Mouse (Mus musculus): ENCODE measurements around the gene Slc29a2. TPM values are rescaled to one million over a fixed set of nuclear protein-coding genes. Genes with fewer than 3 reads are reported as not detected.

The Slc29a2 gene
- polyA plus RNA-seq, 1 experiment from 2014 or later, result 5.4 TPM

DNA sequence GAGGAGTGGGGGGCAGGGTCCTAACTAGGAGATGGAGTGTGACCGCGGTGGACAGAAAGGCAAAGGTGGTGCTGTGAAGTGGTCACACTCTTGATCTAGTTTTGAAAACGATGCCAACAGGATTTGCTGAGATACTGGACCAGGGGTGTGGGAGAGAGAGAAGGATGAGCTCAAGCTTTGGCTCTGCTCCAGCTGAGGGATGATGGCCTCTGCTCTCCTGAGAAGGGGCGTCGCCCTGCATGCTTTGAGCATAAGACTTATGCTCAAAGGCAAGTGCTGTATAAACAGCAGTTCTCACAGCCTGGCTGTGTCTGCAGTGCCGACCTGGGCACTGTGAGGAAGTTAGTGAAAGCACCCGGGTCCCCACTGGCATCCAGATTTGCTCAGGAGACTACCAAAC lies 41.4 kb downstream of the Slc29a2 start:
- H3K27ac ChIP-seq (ENCODE audit: low read length), result peak overlapping the region; percentile 24; the same call in 1 of the 2 replicates

DNA sequence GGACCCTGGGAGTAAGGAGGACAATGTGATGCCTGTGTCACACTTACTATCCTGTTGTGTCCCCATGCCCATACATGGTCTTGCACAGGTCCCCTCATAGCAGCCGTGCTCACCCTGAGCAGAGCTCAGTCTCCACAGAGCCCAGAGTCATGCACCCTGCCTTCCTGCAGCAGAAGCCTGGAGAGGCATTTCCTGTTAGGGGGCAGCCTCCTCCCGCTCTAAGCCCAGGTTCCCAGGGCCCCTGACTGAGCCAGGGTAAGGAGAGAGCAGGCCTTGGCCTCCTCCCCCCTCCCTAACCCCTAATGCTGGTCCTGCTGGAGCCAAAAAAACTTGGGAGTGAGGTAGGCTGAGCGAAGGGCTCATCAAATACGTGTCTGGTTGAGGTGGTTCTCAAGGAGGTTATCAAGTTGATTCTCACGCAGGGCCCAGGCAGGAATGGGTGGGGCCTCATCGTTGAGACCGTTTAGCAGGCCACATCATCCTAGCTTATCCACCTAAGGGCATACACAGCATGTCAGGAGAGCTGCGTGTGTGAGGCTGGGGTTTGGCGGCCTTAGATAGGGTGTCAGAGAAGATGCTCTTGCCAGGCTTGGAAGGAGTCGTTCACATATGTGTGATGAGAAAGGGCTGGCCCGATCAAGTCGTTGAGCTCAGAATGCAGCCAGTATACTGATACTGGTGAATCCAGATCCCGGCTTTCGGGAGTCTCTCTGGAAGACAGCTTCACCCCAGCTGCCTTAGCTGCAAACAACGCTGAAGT lies 43.6 kb downstream of the Slc29a2 start:
- peak; percentile 12 for ATAC-seq
- Histone ChIP-seq H3K27ac (ENCODE audit: low read length) (peak overlapping the region; percentile 95), H3K4me3 (ENCODE audit: low read length) (peak overlapping the region; percentile 63), H3K9ac (ENCODE audit: low read depth, low read length) (peak overlapping the region; percentile 81), H3K36me3 (ENCODE audit: control insufficient read depth, insufficient read depth, low read length) (no peaks in the 10 kb centered on the region), H3K27me3 (replicated peaks; ENCODE audit: control insufficient read depth, insufficient read depth, low read length) (peaks cover 26% of the 10 kb centered on the region; the same call in 1 of the 2 replicates), H3K9me3 (ENCODE audit: control insufficient read depth, low read length) (no peaks in the 10 kb centered on the region), H3K4me1 (ENCODE audit: control insufficient read depth, insufficient read depth, low read length) (peaks cover 55% of the 10 kb centered on the region), H3K4me2 (ENCODE audit: low read depth, low read length) (peak overlapping the region; percentile 67)
- 9% methylated on average over 15 of the region's 15 CpGs for WGBS

More for the DNA sequence above, 41.4 kb downstream of the Slc29a2 start:
- 42% methylated on average over 7 of the region's 7 CpGs for WGBS
- Histone ChIP-seq H3K4me3 (ENCODE audit: low read length) (no peak overlapping the region), H3K9me3 (ENCODE audit: control insufficient read depth, low read length) (no peaks in the 10 kb centered on the region), H3K4me1 (ENCODE audit: control insufficient read depth, insufficient read depth, low read length) (peaks cover 55% of the 10 kb centered on the region), H3K9ac (ENCODE audit: low read depth, low read length) (no peak overlapping the region), H3K36me3 (ENCODE audit: control insufficient read depth, insufficient read depth, low read length) (no peaks in the 10 kb centered on the region), H3K27me3 (replicated peaks; ENCODE audit: control insufficient read depth, insufficient read depth, low read length) (peaks cover 25% of the 10 kb centered on the region; the same call in 1 of the 2 replicates), H3K4me2 (ENCODE audit: low read depth, low read length) (no peak overlapping the region)
- ATAC-seq, result no peak

DNA sequence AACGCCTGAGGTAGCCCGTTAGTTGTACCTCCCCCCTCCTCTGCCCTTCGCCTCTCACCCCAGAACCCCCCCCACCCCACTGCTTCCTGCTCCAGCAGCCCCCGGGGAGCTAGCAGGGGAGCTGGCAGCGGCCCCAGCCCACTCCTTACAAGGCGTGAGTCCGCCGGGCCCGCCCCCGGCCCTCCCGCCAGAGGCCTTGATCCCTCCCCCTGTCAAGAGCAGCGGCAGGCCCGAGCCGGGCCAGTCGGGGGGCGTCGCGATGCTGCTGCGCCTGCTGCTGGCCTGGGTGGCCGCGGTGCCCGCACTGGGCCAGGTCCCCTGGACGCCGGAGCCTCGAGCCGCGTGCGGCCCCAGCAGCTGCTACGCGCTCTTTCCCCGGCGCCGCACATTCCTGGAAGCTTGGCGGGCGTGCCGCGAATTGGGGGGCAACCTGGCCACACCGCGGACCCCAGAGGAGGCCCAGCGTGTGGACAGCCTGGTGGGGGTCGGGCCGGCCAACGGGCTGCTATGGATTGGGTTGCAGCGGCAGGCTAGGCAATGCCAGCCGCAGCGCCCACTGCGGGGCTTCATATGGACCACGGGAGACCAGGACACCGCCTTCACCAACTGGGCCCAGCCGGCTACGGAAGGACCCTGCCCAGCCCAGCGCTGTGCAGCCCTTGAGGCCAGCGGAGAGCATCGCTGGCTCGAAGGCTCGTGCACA lies 44.4 kb downstream of the Slc29a2 start, which contains the start of gene Cd248:
TSS of gene Cd248 (plus strand) at position 212 of the 703 bp plus-strand sequence.
- Histone ChIP-seq H3K27me3 (replicated peaks; ENCODE audit: control insufficient read depth, insufficient read depth, low read length) (peaks cover 26% of the 10 kb centered on the region; the same call in 1 of the 2 replicates), H3K36me3 (ENCODE audit: control insufficient read depth, insufficient read depth, low read length) (no peaks in the 10 kb centered on the region), H3K9ac (ENCODE audit: low read depth, low read length) (peak within 1 kb of the TSS; percentile 81), H3K4me2 (ENCODE audit: low read depth, low read length) (peak within 1 kb of the TSS; percentile 67), H3K4me3 (ENCODE audit: low read length) (peak within 1 kb of the TSS; percentile 63), H3K4me1 (ENCODE audit: control insufficient read depth, insufficient read depth, low read length) (peaks cover 62% of the 10 kb centered on the region), H3K27ac (ENCODE audit: low read length) (peak within 1 kb of the TSS; percentile 95), H3K9me3 (ENCODE audit: control insufficient read depth, low read length) (no peaks in the 10 kb centered on the region)
- peak; percentile 67 for ATAC-seq
- WGBS, result 1% methylated on average over 49 of the region's 56 CpGs

DNA sequence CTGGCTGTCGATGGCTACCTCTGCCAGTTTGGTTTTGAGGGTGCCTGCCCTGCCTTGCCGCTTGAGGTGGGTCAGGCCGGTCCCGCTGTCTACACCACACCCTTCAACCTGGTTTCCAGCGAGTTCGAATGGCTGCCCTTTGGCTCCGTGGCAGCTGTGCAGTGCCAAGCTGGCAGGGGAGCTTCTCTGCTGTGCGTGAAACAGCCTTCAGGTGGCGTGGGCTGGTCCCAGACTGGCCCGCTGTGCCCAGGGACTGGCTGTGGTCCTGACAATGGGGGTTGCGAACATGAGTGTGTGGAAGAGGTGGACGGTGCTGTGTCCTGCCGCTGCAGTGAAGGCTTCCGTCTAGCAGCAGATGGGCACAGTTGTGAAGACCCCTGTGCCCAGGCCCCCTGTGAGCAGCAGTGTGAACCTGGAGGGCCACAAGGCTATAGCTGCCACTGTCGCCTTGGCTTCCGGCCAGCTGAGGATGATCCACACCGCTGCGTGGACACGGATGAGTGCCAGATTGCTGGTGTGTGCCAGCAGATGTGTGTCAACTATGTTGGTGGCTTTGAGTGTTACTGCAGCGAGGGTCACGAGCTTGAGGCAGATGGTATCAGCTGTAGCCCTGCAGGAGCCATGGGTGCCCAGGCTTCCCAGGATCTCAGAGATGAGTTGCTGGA lies 45.0 kb downstream of the Slc29a2 start:
- H3K27ac ChIP-seq (ENCODE audit: low read length), result peak overlapping the region; percentile 95; the same call in 1 of the 2 replicates
- H3K36me3 ChIP-seq (ENCODE audit: control insufficient read depth, insufficient read depth, low read length), result no peaks in the 10 kb centered on the region
- peak overlapping the region; percentile 63 for H3K4me3 ChIP-seq (ENCODE audit: low read length)
- H3K9ac ChIP-seq (ENCODE audit: low read depth, low read length), result peak overlapping the region; percentile 81
- H3K27me3 ChIP-seq (replicated peaks; ENCODE audit: control insufficient read depth, insufficient read depth, low read length), result peaks cover 26% of the 10 kb centered on the region; the same call in 1 of the 2 replicates
- ATAC-seq, result no peak
- H3K4me2 ChIP-seq (ENCODE audit: low read depth, low read length), result peak overlapping the region; percentile 67
- peaks cover 67% of the 10 kb centered on the region for H3K4me1 ChIP-seq (ENCODE audit: control insufficient read depth, insufficient read depth, low read length)
- no peaks in the 10 kb centered on the region for H3K9me3 ChIP-seq (ENCODE audit: control insufficient read depth, low read length)
- WGBS, result 34% methylated on average over 21 of the region's 21 CpGs

DNA sequence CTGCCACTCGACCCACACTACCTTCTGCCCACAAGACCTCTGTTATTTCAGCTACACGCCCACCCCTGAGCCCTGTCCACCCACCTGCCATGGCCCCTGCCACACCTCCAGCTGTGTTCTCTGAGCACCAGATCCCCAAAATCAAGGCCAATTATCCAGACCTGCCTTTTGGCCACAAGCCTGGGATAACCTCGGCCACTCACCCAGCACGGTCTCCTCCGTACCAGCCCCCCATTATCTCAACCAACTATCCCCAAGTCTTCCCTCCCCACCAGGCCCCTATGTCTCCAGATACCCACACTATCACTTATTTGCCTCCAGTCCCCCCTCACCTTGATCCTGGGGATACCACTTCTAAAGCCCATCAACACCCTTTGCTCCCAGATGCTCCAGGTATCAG lies 45.8 kb downstream of the Slc29a2 start:
- Histone ChIP-seq H3K4me3 (ENCODE audit: low read length) (peak overlapping the region; percentile 63), H3K27me3 (replicated peaks; ENCODE audit: control insufficient read depth, insufficient read depth, low read length) (peaks cover 23% of the 10 kb centered on the region; the same call in 1 of the 2 replicates), H3K9ac (ENCODE audit: low read depth, low read length) (peak overlapping the region; percentile 81), H3K36me3 (ENCODE audit: control insufficient read depth, insufficient read depth, low read length) (no peaks in the 10 kb centered on the region), H3K9me3 (ENCODE audit: control insufficient read depth, low read length) (no peaks in the 10 kb centered on the region), H3K27ac (ENCODE audit: low read length) (0 out of 2 replicates have a peak overlapping the region, but pooled peaks have one; percentile 20), H3K4me2 (ENCODE audit: low read depth, low read length) (peak overlapping the region; percentile 67), H3K4me1 (ENCODE audit: control insufficient read depth, insufficient read depth, low read length) (peaks cover 67% of the 10 kb centered on the region)
- ATAC-seq, result no peak
- 68% methylated on average over 5 of the region's 5 CpGs for WGBS

DNA sequence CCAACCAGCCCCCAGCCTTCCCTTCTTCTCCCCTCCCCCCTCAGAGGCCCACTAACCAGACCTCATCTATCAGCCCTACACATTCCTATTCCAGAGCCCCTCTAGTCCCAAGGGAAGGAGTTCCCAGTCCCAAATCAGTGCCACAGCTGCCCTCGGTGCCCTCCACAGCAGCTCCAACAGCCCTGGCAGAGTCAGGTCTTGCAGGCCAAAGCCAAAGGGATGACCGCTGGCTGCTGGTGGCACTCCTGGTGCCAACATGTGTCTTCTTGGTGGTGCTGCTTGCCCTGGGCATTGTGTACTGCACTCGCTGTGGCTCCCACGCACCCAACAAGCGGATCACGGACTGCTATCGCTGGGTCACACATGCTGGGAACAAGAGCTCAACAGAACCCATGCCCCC lies 46.3 kb downstream of the Slc29a2 start:
- peak overlapping the region; percentile 67 for H3K4me2 ChIP-seq (ENCODE audit: low read depth, low read length)
- H3K9me3 ChIP-seq (ENCODE audit: control insufficient read depth, low read length), result no peaks in the 10 kb centered on the region
- H3K9ac ChIP-seq (ENCODE audit: low read depth, low read length), result peak overlapping the region; percentile 50
- H3K27ac ChIP-seq (ENCODE audit: low read length), result 0 out of 2 replicates have a peak overlapping the region, but pooled peaks have one; percentile 20
- H3K4me3 ChIP-seq (ENCODE audit: low read length), result peak overlapping the region; percentile 63
- no peak for ATAC-seq
- no peaks in the 10 kb centered on the region for H3K36me3 ChIP-seq (ENCODE audit: control insufficient read depth, insufficient read depth, low read length)
- peaks cover 23% of the 10 kb centered on the region; the same call in 1 of the 2 replicates for H3K27me3 ChIP-seq (replicated peaks; ENCODE audit: control insufficient read depth, insufficient read depth, low read length)
- WGBS, result 73% methylated on average over 7 of the region's 7 CpGs
- H3K4me1 ChIP-seq (ENCODE audit: control insufficient read depth, insufficient read depth, low read length), result peaks cover 62% of the 10 kb centered on the region

DNA sequence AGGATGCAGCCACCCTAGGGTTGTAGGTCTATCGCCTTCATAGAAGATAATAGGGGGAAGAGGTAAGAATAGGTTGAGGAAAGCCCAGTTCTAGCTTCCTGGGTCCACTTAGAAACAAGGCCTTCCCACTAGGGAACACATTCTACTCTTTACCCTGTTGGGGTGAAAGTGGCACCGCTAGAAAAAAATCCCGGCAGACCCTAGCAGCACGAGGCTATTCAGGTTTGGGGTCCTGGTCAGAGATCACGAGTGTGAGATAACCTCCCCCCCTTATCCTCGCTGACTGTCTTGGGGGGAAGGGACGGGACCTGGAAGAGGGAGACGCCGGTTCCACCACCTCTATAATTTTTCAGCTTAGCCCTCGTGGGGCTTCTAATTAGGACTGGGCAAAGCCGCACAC lies 47.4 kb downstream of the Slc29a2 start:
- Histone ChIP-seq H3K9me3 (ENCODE audit: control insufficient read depth, low read length) (no peaks in the 10 kb centered on the region), H3K9ac (ENCODE audit: low read depth, low read length) (peak overlapping the region; percentile 58), H3K4me1 (ENCODE audit: control insufficient read depth, insufficient read depth, low read length) (peaks cover 58% of the 10 kb centered on the region), H3K27me3 (replicated peaks; ENCODE audit: control insufficient read depth, insufficient read depth, low read length) (peaks cover 23% of the 10 kb centered on the region; the same call in 1 of the 2 replicates), H3K27ac (ENCODE audit: low read length) (peak overlapping the region; percentile 85), H3K4me3 (ENCODE audit: low read length) (peak overlapping the region; percentile 63), H3K4me2 (ENCODE audit: low read depth, low read length) (peak overlapping the region; percentile 67), H3K36me3 (ENCODE audit: control insufficient read depth, insufficient read depth, low read length) (no peaks in the 10 kb centered on the region)
- no peak for ATAC-seq
- 11% methylated on average over 11 of the region's 11 CpGs for WGBS

DNA sequence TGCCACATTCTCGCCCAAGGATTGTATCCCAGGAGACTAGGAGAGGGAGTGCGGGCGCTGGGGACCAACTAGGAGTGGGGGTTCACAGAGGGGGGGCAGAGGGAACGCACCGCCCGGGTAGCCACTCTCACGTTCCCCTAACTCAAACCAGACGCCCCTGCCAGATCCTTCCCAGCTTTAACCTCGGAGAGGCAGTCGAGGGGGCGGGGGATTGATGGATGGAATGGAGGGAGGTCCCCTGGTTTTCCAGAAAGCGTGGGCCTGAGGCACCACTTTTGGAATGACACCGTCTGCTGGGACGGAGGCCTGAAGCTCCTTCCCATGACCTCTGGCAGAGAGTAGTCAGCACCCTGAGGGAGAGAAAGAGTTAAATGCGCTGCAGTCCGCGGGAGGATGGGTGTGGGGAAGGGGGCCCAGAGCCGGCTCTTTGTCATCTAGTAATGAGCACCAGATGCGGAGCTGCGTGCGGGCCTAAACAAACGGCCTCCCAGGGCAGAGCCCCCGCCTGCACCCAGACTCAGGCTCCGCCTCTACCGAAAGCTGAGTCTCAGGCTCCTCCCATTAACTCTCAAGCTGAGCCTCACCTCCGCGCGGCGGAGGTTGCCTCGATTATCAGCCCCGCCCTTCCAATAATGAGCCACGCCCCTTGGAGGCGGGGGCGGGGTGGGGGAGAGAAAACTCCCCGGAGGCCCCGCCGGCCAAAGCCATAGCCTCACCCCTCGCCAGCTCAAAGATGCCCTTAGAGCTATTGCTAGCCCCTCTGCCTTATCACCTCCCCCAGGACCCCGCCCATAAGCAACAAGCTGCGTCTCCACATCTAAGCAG lies 48.1 kb downstream of the Slc29a2 start:
- WGBS, result 1% methylated on average over 40 of the region's 40 CpGs
- Histone ChIP-seq H3K4me3 (ENCODE audit: low read length) (peak overlapping the region; percentile 63), H3K36me3 (ENCODE audit: control insufficient read depth, insufficient read depth, low read length) (no peaks in the 10 kb centered on the region), H3K27ac (ENCODE audit: low read length) (peak overlapping the region; percentile 85), H3K27me3 (replicated peaks; ENCODE audit: control insufficient read depth, insufficient read depth, low read length) (peaks cover 23% of the 10 kb centered on the region; the same call in 1 of the 2 replicates), H3K4me1 (ENCODE audit: control insufficient read depth, insufficient read depth, low read length) (peaks cover 58% of the 10 kb centered on the region), H3K9me3 (ENCODE audit: control insufficient read depth, low read length) (no peaks in the 10 kb centered on the region; the same call in 1 of the 2 replicates), H3K4me2 (ENCODE audit: low read depth, low read length) (peak overlapping the region; percentile 67), H3K9ac (ENCODE audit: low read depth, low read length) (peak overlapping the region; percentile 58)
- peak; percentile 85 for ATAC-seq

All from intestine, embryonic 16.5 days (tissue).